Mouse (Mus musculus) liver, embryonic 14.5 days (tissue): ENCODE data around the gene Pole4.

Source experiments
- CTCF ChIP-seq: IDR thresholded peaks from 2 replicates; pipeline ENCODE4 v1.5.1; 2016; ENCODE audit warnings: antibody characterized with exemption, low read depth, control low read depth
- EP300 ChIP-seq: IDR thresholded peaks from 2 replicates; pipeline ENCODE4 v1.6.1; 2016; ENCODE audit warnings: antibody characterized with exemption, low read depth

DNA sequence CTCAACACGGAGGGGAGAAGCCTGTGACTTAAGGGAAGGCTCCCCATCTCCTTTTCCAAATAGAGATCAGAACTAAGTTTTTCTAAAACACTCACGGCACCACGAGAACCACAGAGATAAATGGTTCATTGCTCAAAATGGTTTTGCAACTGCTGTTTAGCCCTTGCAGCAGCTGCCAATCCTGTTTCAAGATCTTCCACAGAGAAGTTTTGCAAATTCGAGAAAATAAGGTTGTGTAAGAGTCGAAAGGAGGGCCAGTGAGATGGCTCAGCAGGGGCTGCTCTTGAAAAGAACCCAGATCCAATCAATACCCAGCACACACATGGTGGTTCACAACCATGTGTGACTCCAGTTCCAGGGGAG, 36.3 kb upstream of the Pole4 start:
- no peak for TF ChIP-seq EP300
- TF ChIP-seq CTCF, result no peak
